In the genomic region with DNA sequence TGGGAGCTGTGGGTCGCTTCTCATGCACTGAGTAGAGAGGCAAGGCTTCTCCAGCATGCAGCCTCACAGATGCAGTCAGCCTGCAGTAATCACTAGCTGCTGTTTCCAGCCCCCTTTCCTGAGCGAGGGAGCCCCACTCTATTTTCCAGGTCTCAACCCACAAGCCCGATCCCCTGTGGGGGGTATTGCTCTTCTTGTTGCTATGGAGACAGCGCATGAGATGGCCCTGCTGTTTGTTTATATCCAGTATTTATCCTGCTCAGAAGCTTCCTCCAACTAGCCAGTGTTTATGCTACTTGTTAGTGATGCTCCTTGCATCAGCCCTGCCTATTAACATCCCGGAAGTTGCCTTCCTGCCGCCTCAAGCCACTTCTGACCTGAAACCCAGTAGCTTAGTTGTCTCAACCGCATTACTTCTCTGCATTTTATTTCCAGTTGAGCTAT, we compare ENCODE assay signal across 8 mouse cellular contexts. TPM values are rescaled to one million over a fixed set of nuclear protein-coding genes. Genes with fewer than 3 reads are reported as not detected.
A peak's percentile ranks its signal among the peaks of the same experiment; 100 is the strongest.
DNase-seq lines count a peak whose midpoint lies in the region; ATAC-seq and TF ChIP-seq lines count a peak whose summit lies in the region.

No protein-coding gene starts in this region.

- no peaks in the 10 kb centered on the region for H3K9me3 ChIP-seq in forebrain, embryonic 10.5 days
- H3K9me3 ChIP-seq in intestine, embryonic 14.5 days (ENCODE audit: control insufficient read depth, low read length): no peaks in the 10 kb centered on the region
- no peaks in the 10 kb centered on the region for H3K9me3 ChIP-seq in midbrain, embryonic 15.5 days

- H3K27me3 ChIP-seq in forebrain, embryonic 10.5 days (ENCODE audit: poor library complexity, severe bottlenecking): no peaks in the 10 kb centered on the region
- H3K27me3 ChIP-seq in intestine, embryonic 14.5 days (replicated peaks; ENCODE audit: control insufficient read depth, insufficient read depth, low read length): no peaks in the 10 kb centered on the region
- no peaks in the 10 kb centered on the region for H3K27me3 ChIP-seq in midbrain, embryonic 15.5 days (replicated peaks)

- peak; percentile 53; the same call in 1 of the 2 replicates for ATAC-seq in intestine, embryonic 14.5 days (replicated peaks; ENCODE audit: low FRiP score, low TSS enrichment, low read depth)
- peak; percentile 93 for ATAC-seq in midbrain, embryonic 15.5 days (replicated peaks)

- peaks cover 37% of the 10 kb centered on the region for H3K4me1 ChIP-seq in forebrain, embryonic 10.5 days
- H3K4me1 ChIP-seq in intestine, embryonic 14.5 days (replicated peaks; ENCODE audit: control insufficient read depth, insufficient read depth, low read length): peaks cover 12% of the 10 kb centered on the region
- peaks cover 20% of the 10 kb centered on the region for H3K4me1 ChIP-seq in midbrain, embryonic 15.5 days

- 0 out of 2 replicates have a peak overlapping the region, but pooled peaks have one; percentile 5 for H3K9ac ChIP-seq in intestine, embryonic 14.5 days (ENCODE audit: low read length)
- peak overlapping the region; percentile 28 for H3K9ac ChIP-seq in midbrain, embryonic 15.5 days

- whole genome bisulfite sequencing in forebrain, embryonic 10.5 days: 20% methylated on average over 7 of the region's 7 CpGs
- 20% methylated on average over 7 of the region's 7 CpGs for WGBS in intestine, embryonic 14.5 days
- WGBS in midbrain, embryonic 15.5 days: 11% methylated on average over 7 of the region's 7 CpGs

- H3K36me3 ChIP-seq in forebrain, embryonic 10.5 days (replicated peaks): no peaks in the 10 kb centered on the region
- H3K36me3 ChIP-seq in intestine, embryonic 14.5 days (ENCODE audit: control insufficient read depth, insufficient read depth, low read length): no peaks in the 10 kb centered on the region
- no peaks in the 10 kb centered on the region for H3K36me3 ChIP-seq in midbrain, embryonic 15.5 days (replicated peaks)

- no peak for DNase-seq in gastrocnemius, adult 2 months
- DNase-seq in gastrocnemius, postnatal 25 days: no peak
- DNase-seq in R1 (ENCODE audit: low read depth, low spot score): peak; percentile 60
- DNase-seq in forebrain, embryonic 10.5 days (ENCODE audit: extremely low spot score, low spot score): peak; percentile 79
- DNase-seq in intestine, embryonic 14.5 days (ENCODE audit: low spot score): peak; percentile 69
- DNase-seq in ovary, adult 18-20 months (ENCODE audit: low spot score): no peak
- DNase-seq in spleen, postnatal 10 days (ENCODE audit: low spot score in 2 of 2): no peak

- intact Hi-C loops in gastrocnemius, adult 2 months (cut with DNase I): no loop called here

- peak overlapping the region; percentile 62 for H3K27ac ChIP-seq in gastrocnemius, adult 2 months
- H3K27ac ChIP-seq in forebrain, embryonic 10.5 days: peak overlapping the region; percentile 80
- peak overlapping the region; percentile 78 for H3K27ac ChIP-seq in intestine, embryonic 14.5 days (ENCODE audit: low read depth)
- H3K27ac ChIP-seq in midbrain, embryonic 15.5 days: peak overlapping the region; percentile 70

- peak overlapping the region; percentile 16; the same call in 1 of the 2 replicates for H3K4me3 ChIP-seq in gastrocnemius, adult 2 months
- peak overlapping the region; percentile 31 for H3K4me3 ChIP-seq in forebrain, embryonic 10.5 days
- H3K4me3 ChIP-seq in intestine, embryonic 14.5 days (ENCODE audit: low read depth, low read length): no peak overlapping the region
- H3K4me3 ChIP-seq in midbrain, embryonic 15.5 days: peak overlapping the region; percentile 18

- no peak for TF ChIP-seq CTCF in gastrocnemius, adult 2 months (IDR thresholded peaks at IDR 0.05)

- H3K4me2 ChIP-seq in intestine, embryonic 14.5 days (ENCODE audit: low read length): peak overlapping the region; percentile 40
- peak overlapping the region; percentile 46 for H3K4me2 ChIP-seq in midbrain, embryonic 15.5 days

RNA-seq across cellular contexts. Expression of a gene that starts 48.4 kb away (rescaled TPM):
- 10 to 100 TPM; 62.2 to 83.0 TPM for total RNA-seq in gastrocnemius, adult 2 months (2021)
- 10 to 100 TPM; 43.5 to 46.7 TPM for total RNA-seq in gastrocnemius, postnatal 25 days (2021)
- polyA plus RNA-seq in forebrain, embryonic 10.5 days (2016; fragmentation: Nextera tagmentation; extraction: Ambion mirVana): 261 and 275 TPM in 2 replicates
- polyA plus RNA-seq in intestine, embryonic 14.5 days (2014; fragmentation: Nextera tagmentation; extraction: Ambion mirVana): 219 TPM in 2 replicates
- polyA plus RNA-seq in midbrain, embryonic 15.5 days (2015; fragmentation: Nextera tagmentation; extraction: Ambion mirVana): 106 and 110 TPM in 2 replicates

Comparison
In these comparisons a context has a peak if more than half of its experiments do, and no peak if none do; other contexts are left out.
1. DNase-seq: peak in R1 (single experiment), forebrain, embryonic 10.5 days (single experiment) and intestine, embryonic 14.5 days (single experiment); none in gastrocnemius, adult 2 months (single experiment), gastrocnemius, postnatal 25 days (single experiment), ovary, adult 18-20 months (single experiment) and spleen, postnatal 10 days (0 of 2).
2. Peak in every context shown above with its lines, with median percentiles within 50 percentile points of each other: H3K27ac ChIP-seq.